Mouse (Mus musculus) hematopoietic multipotent progenitor cell, adult 10-12 weeks (in vitro differentiated cells): ENCODE results near the gene Dnali1. TPM values are rescaled to one million over a fixed set of nuclear protein-coding genes. Genes with fewer than 3 reads are reported as not detected.

Experiments used
- polyA plus RNA-seq: library from polyadenylated mRNA; stranded (reverse); fragments of >175 nt; gene quantifications from 2 replicates; pipeline ENCODE4 v1.2.3, GENCODE M21; 2012; ENCODE audit warnings: low replicate concordance

The Dnali1 gene
- polyA plus RNA-seq = not detected in 2 replicates

DNA sequence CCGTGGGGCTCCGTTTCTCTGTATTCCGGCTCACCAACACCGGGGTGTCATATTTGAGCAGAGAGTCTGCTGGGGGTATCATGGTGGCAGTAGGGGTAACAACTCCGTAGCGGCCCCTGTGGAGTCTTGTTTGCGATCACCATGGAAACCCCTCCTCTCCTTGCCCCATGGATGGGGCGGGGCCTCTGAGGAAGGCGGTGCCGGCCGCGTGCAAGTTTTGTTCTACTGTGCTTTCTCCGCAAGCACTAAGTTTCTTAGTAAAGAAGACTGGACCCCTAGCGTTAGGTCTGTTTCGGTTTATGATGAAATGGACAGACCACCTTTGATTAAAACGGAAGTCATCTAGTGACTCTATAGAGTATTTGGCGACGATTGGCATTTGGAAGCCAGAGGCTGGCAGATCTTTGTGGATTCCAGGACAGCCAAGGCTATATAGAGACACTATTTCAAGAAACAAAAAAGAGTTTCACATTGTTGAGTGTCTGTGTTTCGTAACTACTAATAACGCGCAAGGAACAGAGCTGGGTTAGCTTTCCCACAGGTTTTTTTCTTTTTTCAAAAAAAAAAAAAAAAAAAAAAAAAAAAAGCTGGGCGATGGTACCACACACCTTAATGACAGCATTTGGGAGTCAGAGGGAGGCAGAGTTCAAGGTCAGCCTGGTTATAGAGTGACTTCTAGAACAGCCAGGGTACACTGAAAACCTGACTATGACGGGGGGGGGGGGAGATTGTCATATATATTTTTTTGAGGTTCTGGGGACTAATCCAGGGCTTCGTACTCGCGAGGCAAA lies at the start of gene Dnali1:
Gene Dnali1 (minus strand): TSS at position 187 of the 791 bp plus-strand sequence.

DNA sequence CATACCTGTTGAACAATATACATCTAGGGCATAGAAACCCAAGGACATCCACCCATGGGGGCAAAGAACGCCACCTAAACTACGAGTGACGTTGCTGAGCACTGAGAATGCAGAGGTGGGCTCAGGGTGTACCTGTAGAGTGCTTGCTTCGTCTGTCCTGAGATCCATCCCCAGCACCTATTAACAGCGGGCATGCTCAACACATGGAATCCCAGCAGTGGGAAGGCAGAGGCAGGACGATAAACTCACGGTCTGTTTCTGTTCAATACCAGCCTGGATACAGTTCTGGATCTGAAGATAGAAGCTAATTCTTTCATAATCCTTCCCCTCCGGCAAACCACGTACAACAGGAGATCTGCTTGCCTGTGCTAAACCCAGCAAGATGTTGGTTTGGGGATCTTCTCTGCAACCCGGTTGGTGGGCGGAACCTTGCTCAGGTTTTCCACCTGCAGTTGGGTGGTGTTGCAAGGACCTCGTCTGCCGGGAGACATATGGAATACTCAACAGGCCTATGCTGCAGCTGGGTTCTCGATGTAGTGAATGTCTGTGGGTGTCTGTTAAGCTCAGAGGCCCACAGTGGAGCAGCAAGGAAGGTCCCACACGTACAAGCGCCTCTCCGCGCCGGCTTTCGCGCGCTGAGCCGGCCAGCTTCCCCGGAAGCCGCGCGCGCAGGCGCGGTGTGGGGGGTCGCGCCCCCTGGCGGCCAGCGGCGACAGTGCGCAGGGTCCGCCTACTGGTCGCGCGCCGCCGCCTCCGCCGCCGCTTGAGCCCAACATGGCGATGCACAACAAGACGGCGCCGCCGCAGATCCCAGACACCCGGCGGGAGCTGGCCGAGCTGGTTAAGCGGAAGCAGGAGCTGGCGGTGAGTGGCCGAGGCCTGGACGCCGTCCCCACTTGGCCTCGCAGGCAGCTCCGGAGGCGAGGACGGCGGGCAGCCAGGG lies 19.2 kb upstream of the Dnali1 start, which contains the start of gene Meaf6:
Gene Meaf6 (plus strand): TSS at position 732 of the 943 bp plus-strand sequence.

GRCm38 (mm10) chr4:125066490-125067370 lies 1.2 kb upstream of the Dnali1 start, which contains the start of gene Snip1:
Snip1 (plus strand) TSS chr4:125066672.

GRCm38 (mm10) chr4:125015806-125016635 lies 49.5 kb downstream of the Dnali1 start, which contains the start of gene Gnl2:
Gnl2 (plus strand) TSS chr4:125016585.

Other genes with a start within 250 kb of the Dnali1 start
- gene Yrdc, start 215.0 kb downstream of the Dnali1 start, polyA plus RNA-seq = 9.8 and 17.4 TPM in 2 replicates
- 9.1 and 20.3 TPM in 2 replicates for gene 1110065P20Rik, start 214.5 kb downstream of the Dnali1 start, polyA plus RNA-seq
- 0.52 and 1.3 TPM in 2 replicates for gene Maneal, start 203.5 kb downstream of the Dnali1 start, polyA plus RNA-seq
- gene Epha10, start 184.8 kb downstream of the Dnali1 start, polyA plus RNA-seq = not detected in 2 replicates
- 2.3 and 7.6 TPM in 2 replicates for gene 9930104L06Rik, start 128.7 kb downstream of the Dnali1 start, polyA plus RNA-seq
- gene Cdca8, start 126.4 kb downstream of the Dnali1 start, polyA plus RNA-seq = 17.1 and 23.0 TPM in 2 replicates
- 0.97 and 8.7 TPM in 2 replicates for gene Rspo1, start 79.3 kb downstream of the Dnali1 start, polyA plus RNA-seq
- 11.4 and 25.1 TPM in 2 replicates for gene Gnl2, start 49.1 kb downstream of the Dnali1 start, polyA plus RNA-seq
- 18.6 and 30.8 TPM in 2 replicates for gene Snip1, start 969 bp upstream of the Dnali1 start, polyA plus RNA-seq
- 16.5 and 62.0 TPM in 2 replicates for gene Meaf6, start 19.4 kb upstream of the Dnali1 start, polyA plus RNA-seq
- gene Zc3h12a, start 62.1 kb upstream of the Dnali1 start, polyA plus RNA-seq = 46.0 and 88.8 TPM in 2 replicates